Mouse (Mus musculus) midbrain, embryonic 13.5 days (tissue): ENCODE measurements around the gene Jmjd7. TPM values are rescaled to one million over a fixed set of nuclear protein-coding genes. Genes with fewer than 3 reads are reported as not detected.

Experiments used
- ATAC-seq: fragments of 200-750 bp; cut with Nextera tagmentation; 2 replicates; pipeline ENCODE4 v1.8.0; 2017; ENCODE audit warnings: mild to moderate bottlenecking, moderate TSS enrichment, moderate library complexity
- H3K27ac ChIP-seq: fragments of 300-500 bp; sonication (generic); 2 replicates; pipeline ENCODE4 v1.5.1; 2015; ENCODE audit warnings: inconsistent platforms, mild to moderate bottlenecking, moderate library complexity
- H3K27me3 ChIP-seq: fragments of 300-500 bp; sonication (generic); 2 replicates; pipeline ENCODE4 v1.6.1; 2015; ENCODE audit warnings: mild to moderate bottlenecking, inconsistent platforms
- H3K36me3 ChIP-seq: fragments of 300-500 bp; sonication (generic); 2 replicates; pipeline ENCODE4 v1.6.1; 2015; ENCODE audit warnings: mild to moderate bottlenecking, inconsistent platforms
- H3K4me1 ChIP-seq: fragments of 300-500 bp; sonication (generic); replicated peaks from 2 replicates; pipeline ENCODE4 v1.6.1; 2015; ENCODE audit warnings: inconsistent platforms
- H3K4me2 ChIP-seq: fragments of 300-500 bp; sonication (generic); replicated peaks from 2 replicates; pipeline ENCODE4 v1.6.1; 2015; ENCODE audit warnings: moderate library complexity, mild to moderate bottlenecking, inconsistent platforms
- H3K4me3 ChIP-seq: fragments of 300-500 bp; sonication (generic); replicated peaks from 2 replicates; pipeline ENCODE4 v1.5.1; 2015; ENCODE audit warnings: mild to moderate bottlenecking, inconsistent platforms
- H3K9ac ChIP-seq: fragments of 300-500 bp; sonication (generic); replicated peaks from 2 replicates; pipeline ENCODE4 v1.6.1; 2015; ENCODE audit warnings: mild to moderate bottlenecking, inconsistent platforms
- H3K9me3 ChIP-seq: fragments of 300-500 bp; sonication (generic); 2 replicates; pipeline ENCODE4 v1.6.1; 2016; ENCODE audit warnings: mild to moderate bottlenecking, inconsistent platforms
- WGBS: fragments of 180-500 bp; shearing (Covaris S2); methylation state at CpG from one replicate; pipeline ENCODE4 v1.1.7; 2015; 5-methylcytosine and 5-hydroxymethylcytosine counted together
- polyA plus RNA-seq: library from polyadenylated mRNA; unstranded; fragments of >200 nt; fragmentation: Nextera tagmentation; extraction: Ambion mirVana; gene quantifications from 2 replicates; pipeline ENCODE4 v1.2.1, GENCODE M21; 2015

Gene Jmjd7
- polyA plus RNA-seq, 1 experiment from 2014 or later: 26.5 TPM

DNA sequence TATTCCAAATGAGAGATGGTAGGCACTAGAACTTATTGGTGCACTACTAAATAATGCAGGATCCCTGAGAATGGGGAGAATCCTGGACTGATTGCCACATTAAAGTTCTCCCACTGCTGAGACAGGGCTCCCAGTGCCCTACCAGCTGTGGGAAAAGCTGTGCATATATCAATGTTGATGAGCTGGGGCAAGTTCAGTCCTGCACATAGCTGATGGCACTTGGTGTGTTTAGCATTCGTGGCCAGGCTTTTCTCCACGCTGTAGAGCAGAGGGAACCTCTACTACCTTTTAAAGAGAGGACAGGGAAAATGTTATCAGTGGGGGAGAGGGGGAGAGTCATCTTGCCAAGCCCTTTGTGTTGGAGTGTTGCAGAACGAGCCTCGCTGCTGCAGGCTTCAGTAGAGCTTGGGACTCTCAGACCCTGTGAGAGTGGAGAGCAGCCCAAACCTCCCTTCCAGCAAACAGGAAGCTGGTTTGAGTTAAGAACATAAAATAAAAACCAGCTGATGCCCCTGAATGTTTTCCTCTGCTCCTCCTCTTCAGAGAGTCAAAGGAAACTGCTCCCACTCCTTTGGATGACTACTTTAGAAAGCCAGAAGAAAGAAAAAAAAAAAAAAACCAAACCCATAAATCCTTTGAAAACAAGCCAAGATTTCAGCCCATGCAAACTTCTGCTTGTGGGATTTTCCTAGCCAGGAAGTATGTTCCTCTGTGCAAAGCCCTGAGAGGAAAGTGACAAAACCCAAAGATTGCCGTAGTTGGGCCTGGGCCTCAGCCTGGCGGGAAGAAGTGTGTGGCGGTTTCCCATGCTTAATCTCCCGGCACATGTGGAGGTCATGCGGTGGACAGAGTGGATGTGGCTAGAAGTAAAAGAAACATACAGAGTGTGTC lies 31.6 kb upstream of the Jmjd7 start:
- no peak overlapping the region for H3K4me3 ChIP-seq
- no peak overlapping the region for H3K27ac ChIP-seq
- no peak overlapping the region for H3K4me2 ChIP-seq
- H3K9me3 ChIP-seq: no peaks in the 10 kb centered on the region
- H3K36me3 ChIP-seq: peaks cover 9% of the 10 kb centered on the region; the same call in 1 of the 2 replicates
- 79% methylated on average over 9 of the region's 9 CpGs for WGBS
- H3K27me3 ChIP-seq: no peaks in the 10 kb centered on the region
- H3K4me1 ChIP-seq: peaks cover 5% of the 10 kb centered on the region; the same call in 1 of the 2 replicates
- no peak overlapping the region for H3K9ac ChIP-seq
- no peak for ATAC-seq

DNA sequence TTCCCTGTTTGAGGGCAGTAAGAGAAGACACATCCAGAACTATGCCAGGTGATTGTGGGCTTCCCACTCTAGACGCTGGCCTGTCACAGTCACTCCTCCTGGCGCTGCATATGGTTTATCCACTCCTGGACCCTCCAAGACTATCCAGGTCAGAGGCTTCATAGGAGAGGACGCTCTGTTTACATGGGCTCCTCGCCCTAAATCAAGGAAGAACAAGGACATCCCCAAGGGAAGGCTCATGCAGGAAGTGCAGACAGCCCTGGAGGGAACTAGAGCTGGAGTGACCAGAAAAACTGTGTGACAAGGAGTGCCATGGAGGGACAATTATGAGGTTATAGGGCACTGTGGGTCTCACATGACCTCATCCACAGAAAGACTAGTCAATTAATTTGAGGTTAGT lies 29.9 kb upstream of the Jmjd7 start:
- Histone ChIP-seq H3K27ac (no peak overlapping the region), H3K4me1 (peaks cover 5% of the 10 kb centered on the region; the same call in 1 of the 2 replicates), H3K4me2 (no peak overlapping the region), H3K36me3 (peaks cover 9% of the 10 kb centered on the region; the same call in 1 of the 2 replicates), H3K4me3 (no peak overlapping the region), H3K27me3 (no peaks in the 10 kb centered on the region), H3K9ac (no peak overlapping the region), H3K9me3 (no peaks in the 10 kb centered on the region)
- no peak for ATAC-seq
- 91% methylated on average over 4 of the region's 4 CpGs for WGBS

DNA sequence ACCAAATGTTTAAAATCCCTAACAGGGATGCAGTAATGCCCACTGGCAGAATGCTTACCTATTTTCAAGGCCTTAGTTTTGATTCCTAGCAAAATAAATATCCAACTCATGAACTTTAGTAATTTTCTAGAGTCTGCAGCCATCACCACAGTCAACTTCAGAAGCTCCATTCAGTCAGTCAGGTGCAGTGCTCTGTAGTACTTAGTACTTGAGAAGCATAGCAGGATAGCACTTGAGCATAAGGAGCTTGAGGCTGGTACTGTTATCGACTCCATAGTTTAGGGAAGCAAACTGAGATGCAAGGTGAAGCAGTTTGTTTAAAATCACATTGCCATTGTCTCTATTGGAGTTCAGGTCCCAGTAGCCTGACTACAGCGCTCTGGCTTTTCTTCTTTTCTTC lies 27.6 kb upstream of the Jmjd7 start:
- no peaks in the 10 kb centered on the region for H3K9me3 ChIP-seq
- no peak for ATAC-seq
- no peak overlapping the region for H3K4me2 ChIP-seq
- peaks cover 9% of the 10 kb centered on the region; the same call in 1 of the 2 replicates for H3K36me3 ChIP-seq
- no peaks in the 10 kb centered on the region for H3K27me3 ChIP-seq
- no peak overlapping the region for H3K4me3 ChIP-seq
- H3K4me1 ChIP-seq: peaks cover 5% of the 10 kb centered on the region; the same call in 1 of the 2 replicates
- no peak overlapping the region for H3K9ac ChIP-seq
- 89% methylated on average over 2 of the region's 2 CpGs for WGBS
- no peak overlapping the region for H3K27ac ChIP-seq

DNA sequence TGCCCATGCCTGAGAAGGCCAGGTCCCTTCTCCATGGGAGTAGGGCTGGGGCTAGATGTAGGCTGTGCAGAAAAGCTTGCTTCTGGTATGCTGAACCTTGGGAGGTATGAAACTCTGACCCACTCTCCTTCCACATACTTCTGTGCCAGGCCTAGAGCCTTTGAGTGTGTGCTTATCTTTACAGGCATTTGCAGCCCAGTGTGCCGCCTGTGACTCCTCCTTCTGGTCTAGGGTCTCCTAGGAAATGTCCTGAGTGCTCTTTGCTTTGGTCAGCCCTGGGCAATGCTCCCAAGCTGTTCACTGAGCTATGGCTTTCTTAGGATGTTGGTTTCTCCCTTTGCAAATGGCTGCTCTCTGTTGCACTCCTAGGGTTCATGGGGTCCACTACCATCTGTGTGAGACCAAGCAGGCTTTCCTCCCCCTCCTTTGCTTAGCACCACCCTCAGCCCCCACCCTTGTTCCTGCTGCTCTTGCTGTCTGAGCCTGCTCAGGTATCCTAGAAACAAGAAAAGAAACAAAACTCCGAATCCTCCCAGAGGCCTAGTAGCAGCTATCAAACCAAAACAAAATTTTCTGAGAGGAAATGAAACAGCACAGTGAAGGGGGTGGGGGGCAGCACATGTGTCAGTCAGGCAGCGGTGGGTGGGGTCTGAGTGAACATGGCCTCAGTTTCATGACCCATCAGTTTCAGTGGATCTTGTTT lies 26.2 kb upstream of the Jmjd7 start:
- WGBS: 79% methylated on average over 3 of the region's 3 CpGs
- no peak overlapping the region for H3K27ac ChIP-seq
- no peak for ATAC-seq

DNA sequence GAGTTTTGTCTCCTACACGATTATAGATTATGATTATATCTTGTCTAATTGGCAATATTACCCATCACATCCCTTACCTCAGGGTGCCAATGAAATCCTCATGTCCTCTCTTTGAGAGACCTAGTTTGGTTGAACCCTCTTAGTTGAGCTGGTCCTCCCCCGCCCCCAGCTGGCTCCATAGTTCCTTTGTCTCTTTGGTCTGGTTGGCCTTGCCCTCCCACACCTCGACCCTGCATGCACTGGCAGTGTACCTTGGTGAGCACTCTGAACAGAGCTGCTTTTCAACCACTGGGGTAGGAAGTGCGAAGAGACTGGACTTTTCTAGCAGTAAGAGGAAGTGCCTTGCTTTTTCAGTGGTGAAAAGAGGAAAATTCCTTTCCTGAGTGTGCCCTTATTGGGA lies 25.3 kb upstream of the Jmjd7 start:
- peaks cover 9% of the 10 kb centered on the region; the same call in 1 of the 2 replicates for H3K36me3 ChIP-seq
- no peaks in the 10 kb centered on the region for H3K27me3 ChIP-seq
- ATAC-seq: no peak
- H3K4me3 ChIP-seq: no peak overlapping the region
- 79% methylated on average over 4 of the region's 4 CpGs for WGBS
- H3K27ac ChIP-seq: no peak overlapping the region
- no peaks in the 10 kb centered on the region for H3K4me1 ChIP-seq
- no peak overlapping the region for H3K4me2 ChIP-seq
- no peaks in the 10 kb centered on the region for H3K9me3 ChIP-seq
- no peak overlapping the region for H3K9ac ChIP-seq

More for the DNA sequence above, 26.2 kb upstream of the Jmjd7 start:
- Histone ChIP-seq H3K4me1 (no peaks in the 10 kb centered on the region), H3K9me3 (no peaks in the 10 kb centered on the region), H3K9ac (no peak overlapping the region), H3K36me3 (peaks cover 9% of the 10 kb centered on the region; the same call in 1 of the 2 replicates), H3K27me3 (no peaks in the 10 kb centered on the region), H3K4me3 (no peak overlapping the region), H3K4me2 (no peak overlapping the region)

DNA sequence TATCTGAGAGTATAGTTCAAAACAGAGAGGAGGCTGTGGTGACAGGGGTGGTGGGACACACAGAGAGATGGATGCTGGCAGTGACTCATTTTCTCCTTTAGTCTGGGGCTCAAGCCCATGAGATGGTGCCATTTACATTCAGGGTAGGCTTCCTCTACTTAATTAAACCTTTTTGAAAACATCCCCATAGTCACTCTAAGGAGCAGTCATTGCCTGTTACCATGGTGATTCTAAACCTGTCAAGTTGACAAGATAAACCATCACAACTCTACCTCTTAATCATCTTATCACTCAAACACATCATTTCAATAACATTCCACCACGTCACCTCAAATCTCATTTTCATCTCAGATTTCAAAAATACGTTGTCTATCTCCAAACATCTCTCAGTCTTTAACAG lies 23.3 kb upstream of the Jmjd7 start:
- no peak for ATAC-seq
- WGBS: 88% methylated on average over 2 of the region's 2 CpGs
- H3K4me3 ChIP-seq: no peak overlapping the region
- no peaks in the 10 kb centered on the region for H3K27me3 ChIP-seq
- H3K36me3 ChIP-seq: peaks cover under 1% of the 10 kb centered on the region; the same call in 1 of the 2 replicates
- no peak overlapping the region for H3K27ac ChIP-seq
- no peaks in the 10 kb centered on the region for H3K4me1 ChIP-seq
- no peak overlapping the region for H3K4me2 ChIP-seq
- H3K9me3 ChIP-seq: no peaks in the 10 kb centered on the region
- no peak overlapping the region for H3K9ac ChIP-seq

DNA sequence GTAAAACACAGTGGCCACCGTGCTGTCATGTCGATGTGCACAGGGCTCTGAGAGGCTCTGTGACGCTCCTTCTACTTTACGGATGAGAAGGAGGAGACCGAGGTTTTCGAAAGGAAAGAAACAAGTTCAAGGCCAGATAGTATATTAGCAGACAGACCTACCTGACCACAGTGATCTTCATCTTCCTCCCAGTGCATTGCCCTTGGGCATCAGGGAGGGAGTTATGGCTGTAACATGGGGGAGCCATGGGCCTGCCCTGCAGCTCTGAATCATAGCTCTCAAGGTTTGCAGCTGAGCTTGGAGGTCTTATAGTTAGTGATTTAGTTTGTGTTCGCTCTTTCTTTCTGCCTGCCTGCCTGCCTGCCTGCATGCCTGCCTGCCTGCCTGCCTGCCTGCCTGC lies 20.6 kb upstream of the Jmjd7 start:
- 90% methylated on average over 7 of the region's 7 CpGs for whole genome bisulfite sequencing
- no peak for ATAC-seq
- H3K4me2 ChIP-seq: no peak overlapping the region
- H3K36me3 ChIP-seq: 0 out of 2 replicates have a peak, but pooled peaks cover 5% of the 10 kb centered on the region
- H3K27me3 ChIP-seq: no peaks in the 10 kb centered on the region
- H3K9me3 ChIP-seq: no peaks in the 10 kb centered on the region
- no peak overlapping the region for H3K9ac ChIP-seq
- H3K27ac ChIP-seq: no peak overlapping the region
- H3K4me3 ChIP-seq: no peak overlapping the region
- H3K4me1 ChIP-seq: no peaks in the 10 kb centered on the region

DNA sequence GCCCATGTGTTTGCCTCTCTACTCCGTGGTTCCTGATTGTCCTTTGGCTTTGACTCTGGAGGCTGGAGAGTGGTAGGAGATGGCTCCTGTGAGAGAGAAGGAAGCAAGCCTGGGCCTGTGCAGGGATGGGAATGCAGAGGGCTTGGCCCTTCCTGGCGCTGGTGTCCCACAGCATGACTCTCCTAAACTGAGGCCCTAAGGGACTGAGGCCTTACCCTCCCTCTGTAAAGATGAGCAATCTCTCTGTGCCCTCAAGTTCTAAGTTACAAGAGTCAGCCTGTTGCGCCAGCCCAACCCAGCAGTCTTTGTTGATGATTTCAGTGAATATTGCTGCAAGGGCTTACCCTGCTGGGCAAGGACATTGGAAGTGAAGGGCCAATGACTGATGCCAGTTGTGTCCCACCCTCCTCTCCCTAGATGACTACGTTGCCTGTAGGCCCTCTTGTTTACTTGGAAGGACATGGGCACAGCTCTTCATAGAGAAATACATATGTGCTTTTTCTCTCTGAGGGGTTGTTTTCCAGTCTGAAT lies 19.5 kb upstream of the Jmjd7 start:
- no peak overlapping the region for H3K4me3 ChIP-seq
- peaks cover 8% of the 10 kb centered on the region for H3K36me3 ChIP-seq
- H3K4me1 ChIP-seq: no peaks in the 10 kb centered on the region
- no peak overlapping the region for H3K27ac ChIP-seq
- H3K27me3 ChIP-seq: no peaks in the 10 kb centered on the region
- H3K9ac ChIP-seq: no peak overlapping the region
- H3K4me2 ChIP-seq: no peak overlapping the region
- ATAC-seq: no peak
- 87% methylated on average over 4 of the region's 4 CpGs for WGBS
- no peaks in the 10 kb centered on the region for H3K9me3 ChIP-seq

DNA sequence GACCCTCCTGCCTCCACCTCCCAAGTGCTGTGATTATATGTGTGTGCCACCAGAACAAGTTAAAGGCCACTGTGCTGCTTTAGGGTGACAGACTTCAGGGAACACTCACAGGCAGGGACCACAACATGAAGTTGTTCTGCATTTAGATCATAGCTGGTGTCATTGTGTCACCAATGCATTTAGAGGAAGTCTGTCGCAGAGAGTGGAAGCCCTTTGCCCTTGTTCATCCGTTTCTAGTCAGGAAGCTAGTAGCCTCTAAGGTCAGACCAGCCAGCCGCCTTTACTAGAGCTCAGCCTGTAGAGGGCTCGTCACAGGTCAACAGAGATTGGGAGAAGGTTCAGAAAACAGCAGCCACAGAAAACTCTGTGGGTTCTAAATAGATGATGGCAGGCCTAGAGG lies 18.6 kb upstream of the Jmjd7 start:
- Histone ChIP-seq H3K9ac (no peak overlapping the region), H3K36me3 (peaks cover 17% of the 10 kb centered on the region), H3K9me3 (no peaks in the 10 kb centered on the region), H3K4me3 (no peak overlapping the region), H3K4me2 (no peak overlapping the region), H3K27me3 (no peaks in the 10 kb centered on the region), H3K4me1 (no peaks in the 10 kb centered on the region), H3K27ac (no peak overlapping the region)
- no peak for ATAC-seq
- 89% methylated on average over 4 of the region's 4 CpGs for WGBS

DNA sequence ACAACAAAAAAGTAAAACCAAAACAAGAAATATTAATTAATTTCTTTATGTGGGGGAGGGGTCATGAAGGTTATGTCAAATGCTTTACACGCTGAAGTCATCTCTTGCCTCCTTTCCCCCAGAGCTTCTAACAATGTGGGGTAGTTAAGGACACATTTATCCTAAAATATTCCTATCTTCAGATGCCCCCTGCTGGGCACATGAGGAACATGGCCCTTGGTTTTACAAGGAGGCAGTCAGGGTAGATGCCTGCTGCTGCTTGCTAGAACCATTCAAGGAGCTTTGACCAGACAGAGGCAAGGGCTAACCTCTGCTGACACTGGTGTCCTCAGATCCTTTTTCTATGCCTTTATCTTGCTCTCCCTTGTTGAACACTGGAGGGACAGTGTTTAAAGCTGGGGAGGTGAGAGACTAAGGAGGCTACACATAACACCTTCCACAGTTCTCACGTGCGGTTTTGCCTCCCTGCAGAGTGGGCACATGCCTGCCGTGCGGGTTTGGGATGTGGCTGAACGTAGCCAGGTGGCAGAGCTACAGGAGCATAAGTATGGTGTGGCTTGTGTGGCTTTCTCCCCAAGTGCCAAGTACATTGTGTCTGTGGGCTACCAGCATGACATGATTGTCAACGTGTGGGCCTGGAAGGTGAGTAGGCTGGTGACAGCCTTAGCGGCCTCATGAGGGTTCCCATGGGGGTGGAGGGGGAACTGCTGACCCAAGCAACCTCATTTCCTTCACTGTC lies 15.7 kb upstream of the Jmjd7 start:
- Histone ChIP-seq H3K27ac (no peak overlapping the region), H3K9ac (no peak overlapping the region), H3K4me2 (no peak overlapping the region), H3K27me3 (no peaks in the 10 kb centered on the region), H3K36me3 (peaks cover 36% of the 10 kb centered on the region), H3K4me3 (no peak overlapping the region), H3K9me3 (no peaks in the 10 kb centered on the region), H3K4me1 (no peaks in the 10 kb centered on the region)
- 0 out of 2 replicates have a peak, but pooled peaks have one; percentile 40 for ATAC-seq
- WGBS: 90% methylated on average over 8 of the region's 8 CpGs

DNA sequence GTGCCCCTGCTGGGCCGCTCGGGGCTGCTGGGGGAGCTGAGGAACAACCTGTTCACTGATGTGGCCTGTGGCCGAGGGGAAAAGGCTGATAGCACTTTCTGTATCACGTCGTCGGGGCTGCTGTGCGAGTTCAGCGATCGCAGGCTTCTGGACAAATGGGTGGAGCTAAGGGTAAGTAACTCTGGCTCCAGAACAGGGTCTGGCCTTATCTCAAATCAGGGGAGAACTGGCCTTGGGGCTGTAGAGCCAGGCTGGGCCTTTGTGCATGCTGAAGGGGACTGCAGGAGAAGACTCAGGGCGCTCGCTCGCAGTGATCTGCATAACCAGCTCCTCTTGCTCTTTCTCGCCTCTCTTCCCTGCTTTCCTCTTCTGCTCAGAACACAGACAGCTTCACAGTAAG lies 14.4 kb upstream of the Jmjd7 start:
- WGBS: 92% methylated on average over 13 of the region's 13 CpGs
- Histone ChIP-seq H3K4me2 (no peak overlapping the region), H3K27me3 (no peaks in the 10 kb centered on the region), H3K27ac (no peak overlapping the region), H3K4me1 (no peaks in the 10 kb centered on the region), H3K9me3 (no peaks in the 10 kb centered on the region), H3K9ac (no peak overlapping the region), H3K4me3 (no peak overlapping the region), H3K36me3 (peaks cover 49% of the 10 kb centered on the region)
- ATAC-seq: no peak
